Mouse (Mus musculus) kidney, embryonic 15.5 days (tissue): Measurements from ENCODE around the gene Ing5. TPM values are rescaled to one million over a fixed set of nuclear protein-coding genes. Genes with fewer than 3 reads are reported as not detected.

Source experiments
- ATAC-seq: fragments of 200-750 bp; cut with Nextera tagmentation; replicated peaks from 2 replicates; pipeline ENCODE4 v1.8.0; 2017; ENCODE audit warnings: moderate TSS enrichment; ENCODE audit not compliant: low FRiP score
- H3K27ac ChIP-seq: fragments of 300-500 bp; sonication (generic); 2 replicates; pipeline ENCODE4 v1.5.1; 2015; ENCODE audit warnings: mild to moderate bottlenecking, inconsistent platforms
- H3K27me3 ChIP-seq: fragments of 300-500 bp; sonication (generic); 2 replicates; pipeline ENCODE4 v1.6.1; 2015; ENCODE audit warnings: inconsistent platforms
- H3K36me3 ChIP-seq: fragments of 300-500 bp; sonication (generic); 2 replicates; pipeline ENCODE4 v1.6.1; 2015; ENCODE audit warnings: inconsistent platforms
- H3K4me1 ChIP-seq: fragments of 300-500 bp; sonication (generic); 2 replicates; pipeline ENCODE4 v1.6.1; 2015; ENCODE audit warnings: inconsistent platforms
- H3K4me2 ChIP-seq: fragments of 300-500 bp; sonication (generic); 2 replicates; pipeline ENCODE4 v1.6.1; 2015; ENCODE audit warnings: moderate library complexity, mild to moderate bottlenecking, inconsistent platforms
- H3K4me3 ChIP-seq: fragments of 300-500 bp; sonication (generic); replicated peaks from 2 replicates; pipeline ENCODE4 v1.5.1; 2015; ENCODE audit warnings: mild to moderate bottlenecking, inconsistent platforms
- H3K9ac ChIP-seq: fragments of 300-500 bp; sonication (generic); 2 replicates; pipeline ENCODE4 v1.6.1; 2015; ENCODE audit warnings: mild to moderate bottlenecking, inconsistent platforms
- H3K9me3 ChIP-seq: fragments of 300-500 bp; sonication (generic); replicated peaks from 2 replicates; pipeline ENCODE4 v1.6.1; 2016; ENCODE audit warnings: inconsistent platforms
- WGBS: fragments of 180-500 bp; shearing (Covaris S2); methylation state at CpG from one replicate; pipeline ENCODE4 v1.1.7; 2015; ENCODE audit warnings: mixed read lengths; 5-methylcytosine and 5-hydroxymethylcytosine counted together
- polyA plus RNA-seq: library from polyadenylated mRNA; unstranded; fragments of >200 nt; fragmentation: Nextera tagmentation; extraction: Ambion mirVana; gene quantifications from 2 replicates; pipeline ENCODE4 v1.2.1, GENCODE M21; 2015

The Ing5 gene
- polyA plus RNA-seq, 1 experiment from 2014 or later = 19.3 TPM

DNA sequence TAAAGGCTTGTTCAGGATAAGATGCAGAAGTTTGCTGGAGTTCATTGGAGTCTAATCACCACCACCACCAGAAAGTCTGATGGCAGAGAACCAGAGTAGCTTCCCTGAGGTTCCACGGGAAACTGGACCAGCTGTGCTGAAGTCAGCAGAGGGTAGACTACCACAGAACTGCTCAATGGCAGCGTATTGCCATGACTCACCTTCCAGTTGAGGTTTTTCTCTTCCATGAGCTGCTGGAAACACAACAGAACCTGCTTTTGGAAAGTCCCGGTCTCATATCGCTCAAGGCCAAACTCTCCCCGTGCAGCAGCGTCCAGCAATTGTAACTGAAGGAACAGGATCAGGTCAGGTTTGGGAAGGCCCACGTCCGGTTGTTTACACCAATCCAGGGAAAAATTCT is 9.2 kb upstream of the Ing5 start:
- Histone ChIP-seq H3K4me2 (no peak overlapping the region), H3K36me3 (peaks cover 95% of the 10 kb centered on the region), H3K4me1 (no peaks in the 10 kb centered on the region), H3K4me3 (no peak overlapping the region), H3K27ac (no peak overlapping the region), H3K9ac (no peak overlapping the region), H3K9me3 (no peaks in the 10 kb centered on the region), H3K27me3 (no peaks in the 10 kb centered on the region)
- ATAC-seq = no peak
- WGBS = 90% methylated on average over 8 of the region's 8 CpGs

GRCm38 (mm10) chr1:93795886-93796285 is 7.9 kb upstream of the Ing5 start:
- Histone ChIP-seq H3K4me1 (peaks cover 4% of the 10 kb centered on the region), H3K4me3 (no peak overlapping the region), H3K27me3 (no peaks in the 10 kb centered on the region), H3K4me2 (no peak overlapping the region), H3K27ac (no peak overlapping the region), H3K9me3 (no peaks in the 10 kb centered on the region), H3K9ac (no peak overlapping the region), H3K36me3 (peaks cover 93% of the 10 kb centered on the region)
- 82% methylated on average over 8 of the region's 8 CpGs for WGBS
- no peak for ATAC-seq

GRCm38 (mm10) chr1:93800670-93801503 is 2.9 kb upstream of the Ing5 start:
- Histone ChIP-seq H3K27ac (peak overlapping the region; percentile 93), H3K4me1 (peaks cover 40% of the 10 kb centered on the region), H3K9ac (peak overlapping the region; percentile 68), H3K9me3 (no peaks in the 10 kb centered on the region), H3K4me3 (peak overlapping the region; percentile 73), H3K36me3 (peaks cover 49% of the 10 kb centered on the region), H3K4me2 (peak overlapping the region; percentile 88), H3K27me3 (no peaks in the 10 kb centered on the region)
- ATAC-seq = no peak
- 74% methylated on average over 21 of the region's 21 CpGs for WGBS

DNA sequence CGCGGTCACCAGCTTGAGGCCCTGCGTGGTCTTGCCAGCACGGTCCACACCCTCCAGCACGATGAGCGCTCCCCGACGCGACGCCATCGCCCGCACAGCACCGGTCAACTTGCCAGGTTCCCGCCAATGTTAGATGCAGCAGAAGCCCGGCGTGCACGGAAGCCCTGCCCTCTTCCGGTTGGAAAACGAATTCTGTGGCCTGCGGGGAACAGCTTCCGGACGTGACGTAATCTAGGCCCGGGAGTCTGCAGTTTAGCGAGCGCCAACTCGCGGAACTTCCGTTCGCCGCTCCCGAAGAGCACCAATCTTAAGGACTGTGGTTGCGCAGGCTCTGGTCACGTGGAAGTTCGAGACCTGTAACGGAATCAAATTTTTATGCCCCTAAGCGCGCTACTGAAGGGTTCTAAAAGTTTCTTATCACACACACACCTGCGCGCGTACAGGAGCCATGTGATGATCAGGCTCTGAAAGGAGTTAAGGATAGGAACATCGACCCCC is 2.0 kb upstream of the Ing5 start, which contains the start of gene Dtymk:
Gene Dtymk, minus strand, starts transcription at position 194 of the 498 bp plus-strand sequence.
- Histone ChIP-seq H3K9ac (peak within 1 kb of the TSS; percentile 68), H3K9me3 (no peaks in the 10 kb centered on the region), H3K4me2 (peak within 1 kb of the TSS; percentile 88), H3K27me3 (no peaks in the 10 kb centered on the region), H3K27ac (peak within 1 kb of the TSS; percentile 93), H3K4me1 (peaks cover 41% of the 10 kb centered on the region), H3K4me3 (peak within 1 kb of the TSS; percentile 73), H3K36me3 (peaks cover 53% of the 10 kb centered on the region)
- peak; percentile 43 for ATAC-seq
- 0% methylated on average over 42 of the region's 42 CpGs for WGBS

DNA sequence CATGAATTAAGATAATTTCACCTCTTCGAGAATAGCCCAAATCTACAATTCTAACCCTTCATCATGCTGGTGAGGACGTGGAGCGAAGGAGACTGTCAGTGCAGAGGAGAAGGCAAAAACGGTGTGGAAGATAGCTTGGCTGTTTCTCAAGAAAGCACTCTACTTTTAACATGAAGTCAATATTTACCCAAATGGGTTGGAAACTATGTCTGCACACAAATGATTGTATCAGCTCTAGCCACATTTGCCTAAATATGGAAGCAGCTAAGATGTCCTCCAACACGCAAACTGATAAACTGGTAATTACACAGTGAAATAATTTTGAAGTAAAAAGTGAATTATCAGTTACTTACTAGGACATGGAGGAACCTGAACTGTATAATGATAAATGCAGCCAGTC is 994 bp upstream of the Ing5 start:
- H3K4me2 ChIP-seq = peak overlapping the region; percentile 88
- peak overlapping the region; percentile 93; the same call in 1 of the 2 replicates for H3K27ac ChIP-seq
- peaks cover 41% of the 10 kb centered on the region for H3K4me1 ChIP-seq
- H3K9me3 ChIP-seq = no peaks in the 10 kb centered on the region
- peak overlapping the region; percentile 92 for H3K4me3 ChIP-seq
- ATAC-seq = no peak
- peaks cover 51% of the 10 kb centered on the region for H3K36me3 ChIP-seq
- H3K9ac ChIP-seq = no peak overlapping the region
- WGBS = 83% methylated on average over 5 of the region's 5 CpGs
- no peaks in the 10 kb centered on the region for H3K27me3 ChIP-seq

GRCm38 (mm10) chr1:93804818-93805217 is 1.1 kb downstream of the Ing5 start:
- Histone ChIP-seq H3K4me1 (peaks cover 41% of the 10 kb centered on the region), H3K4me3 (peak overlapping the region; percentile 92), H3K4me2 (peak overlapping the region; percentile 88), H3K27me3 (no peaks in the 10 kb centered on the region), H3K9ac (peak overlapping the region; percentile 89; the same call in 1 of the 2 replicates), H3K9me3 (no peaks in the 10 kb centered on the region), H3K27ac (no peak overlapping the region), H3K36me3 (peaks cover 49% of the 10 kb centered on the region)
- 80% methylated on average over 4 of the region's 4 CpGs for WGBS
- no peak for ATAC-seq

DNA sequence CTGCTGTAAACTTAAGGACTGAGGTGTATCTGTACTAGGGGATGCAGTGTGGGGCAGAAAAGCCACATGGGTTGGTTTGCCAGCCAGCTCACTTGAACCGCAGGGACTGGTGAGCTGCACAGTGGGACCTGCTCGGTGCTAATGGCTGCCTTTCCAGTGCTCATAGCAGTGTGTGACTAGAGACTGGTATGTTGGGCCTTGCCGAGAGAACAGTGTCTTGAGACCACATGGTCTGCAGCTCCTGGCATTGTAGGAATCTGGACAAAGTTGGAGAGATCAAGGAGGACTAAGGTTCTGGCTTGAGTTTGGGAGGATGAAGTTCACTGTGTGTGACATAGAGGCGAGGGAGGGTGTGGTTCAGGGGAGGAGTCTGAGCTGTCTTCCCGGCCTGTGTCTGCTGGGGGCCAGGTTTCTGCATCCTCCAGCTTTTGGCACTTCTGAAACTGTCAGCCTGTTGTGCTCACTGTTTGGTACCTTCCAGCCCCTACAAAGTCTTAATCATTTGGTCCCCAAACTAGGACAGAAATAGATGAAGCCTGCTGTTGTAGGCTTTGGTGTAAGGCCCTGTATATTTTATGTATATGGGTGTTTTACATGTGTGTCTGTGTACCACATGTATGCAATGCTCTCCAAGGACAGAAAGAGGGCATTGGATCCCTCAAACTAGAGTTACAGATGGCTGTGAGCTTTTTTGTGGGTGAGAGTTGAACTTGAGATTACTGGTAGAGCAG is 1.6 kb downstream of the Ing5 start:
- H3K4me3 ChIP-seq = peak overlapping the region; percentile 92; the same call in 1 of the 2 replicates
- 81% methylated on average over 5 of the region's 5 CpGs for WGBS
- no peak for ATAC-seq
- peaks cover 49% of the 10 kb centered on the region for H3K36me3 ChIP-seq
- no peak overlapping the region for H3K27ac ChIP-seq
- H3K4me2 ChIP-seq = peak overlapping the region; percentile 88; the same call in 1 of the 2 replicates
- peaks cover 41% of the 10 kb centered on the region for H3K4me1 ChIP-seq
- H3K9me3 ChIP-seq = no peaks in the 10 kb centered on the region
- H3K27me3 ChIP-seq = no peaks in the 10 kb centered on the region
- no peak overlapping the region; the same call in 1 of the 2 replicates for H3K9ac ChIP-seq

- H3K9ac ChIP-seq = no peak overlapping the region
- no peak overlapping the region for H3K4me3 ChIP-seq
- H3K27me3 ChIP-seq = no peaks in the 10 kb centered on the region
- ATAC-seq = no peak
- H3K4me2 ChIP-seq = no peak overlapping the region
- H3K27ac ChIP-seq = no peak overlapping the region
- peaks cover 81% of the 10 kb centered on the region for H3K36me3 ChIP-seq
- H3K9me3 ChIP-seq = no peaks in the 10 kb centered on the region
- peaks cover 17% of the 10 kb centered on the region for H3K4me1 ChIP-seq
- 92% methylated on average over 4 of the region's 4 CpGs for WGBS
Observed at GRCm38 (mm10) chr1:93808871-93809270, 5.1 kb downstream of the Ing5 start.

DNA sequence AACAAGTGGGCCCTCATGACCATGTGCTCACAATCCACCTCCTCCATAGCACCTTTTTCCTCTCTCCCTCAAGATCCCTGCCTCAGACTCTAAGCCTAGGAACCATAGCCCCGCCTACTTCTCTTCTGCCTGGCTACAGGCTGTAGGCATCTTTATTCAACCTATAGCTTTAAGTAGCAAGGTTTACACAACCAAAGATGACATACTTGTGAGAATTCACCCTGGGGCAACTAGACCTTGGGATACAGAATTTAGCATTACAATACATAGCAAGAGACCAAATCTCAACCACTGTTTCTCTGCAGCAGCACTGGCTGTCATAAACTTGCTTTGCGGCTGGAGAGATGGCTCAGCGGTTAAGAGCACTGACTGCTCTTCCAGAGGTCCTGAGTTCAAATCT is 6.2 kb downstream of the Ing5 start:
- Histone ChIP-seq H3K27me3 (no peaks in the 10 kb centered on the region), H3K36me3 (peaks cover 92% of the 10 kb centered on the region), H3K4me2 (no peak overlapping the region), H3K4me3 (no peak overlapping the region), H3K27ac (no peak overlapping the region), H3K4me1 (peaks cover 9% of the 10 kb centered on the region), H3K9ac (no peak overlapping the region), H3K9me3 (no peaks in the 10 kb centered on the region)
- WGBS = 95% methylated on average over 3 of the region's 3 CpGs
- no peak for ATAC-seq

- Histone ChIP-seq H3K9ac (no peak overlapping the region), H3K27me3 (no peaks in the 10 kb centered on the region), H3K4me2 (no peak overlapping the region), H3K4me3 (no peak overlapping the region), H3K4me1 (no peaks in the 10 kb centered on the region), H3K36me3 (peaks cover 97% of the 10 kb centered on the region), H3K27ac (no peak overlapping the region), H3K9me3 (no peaks in the 10 kb centered on the region)
- ATAC-seq = no peak
- WGBS = 86% methylated on average over 8 of the region's 8 CpGs
Observed at GRCm38 (mm10) chr1:93811495-93812039, 7.8 kb downstream of the Ing5 start.

DNA sequence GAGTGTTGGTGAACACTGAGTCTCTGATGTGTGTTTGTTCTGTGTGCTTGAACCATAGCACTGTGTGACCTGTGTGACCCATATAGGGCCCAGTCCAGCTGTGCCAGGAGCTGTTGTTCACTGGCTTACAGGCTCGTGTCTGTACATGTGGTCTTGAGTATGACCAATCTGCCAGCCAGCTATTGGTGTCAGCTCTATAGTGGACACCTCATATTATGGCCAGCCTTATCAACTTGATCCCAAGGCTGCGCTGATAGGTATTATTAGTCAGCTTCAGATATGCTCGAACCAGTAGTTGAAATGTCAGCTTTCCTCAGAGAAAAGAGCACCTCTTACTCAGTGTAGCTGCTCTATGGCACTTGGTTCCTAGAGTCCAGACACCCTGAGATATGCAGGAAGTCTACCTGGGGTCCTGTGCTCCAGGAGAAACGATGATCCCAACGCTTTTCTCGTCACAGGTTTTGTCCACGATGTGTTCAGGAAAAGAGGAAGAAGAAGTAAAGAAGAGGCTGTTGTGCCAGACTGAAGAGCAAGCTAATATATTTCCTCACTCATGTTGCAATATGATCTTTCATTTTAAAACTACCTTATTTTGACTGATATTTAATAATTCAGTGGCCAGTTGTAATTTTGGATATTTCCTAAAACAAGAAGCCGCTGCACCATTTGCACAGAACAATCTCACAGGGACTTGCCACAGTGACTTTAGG is 14.2 kb downstream of the Ing5 start:
- Histone ChIP-seq H3K27me3 (no peaks in the 10 kb centered on the region), H3K4me2 (no peak overlapping the region), H3K27ac (no peak overlapping the region), H3K4me3 (no peak overlapping the region), H3K9ac (no peak overlapping the region), H3K36me3 (peaks cover 88% of the 10 kb centered on the region), H3K4me1 (no peaks in the 10 kb centered on the region), H3K9me3 (no peaks in the 10 kb centered on the region)
- WGBS = 96% methylated on average over 8 of the region's 8 CpGs
- ATAC-seq = no peak
